Mouse (Mus musculus): ENCODE data around the gene Gm10762.
A peak's percentile ranks its signal among the peaks of the same experiment; 100 is the strongest.
"Not testable (repeated sequence)": the region's sequence is repeated elsewhere in the genome, so short reads cannot be mapped to it uniquely, and the experiment has no call there.

The Gm10762 gene

DNA sequence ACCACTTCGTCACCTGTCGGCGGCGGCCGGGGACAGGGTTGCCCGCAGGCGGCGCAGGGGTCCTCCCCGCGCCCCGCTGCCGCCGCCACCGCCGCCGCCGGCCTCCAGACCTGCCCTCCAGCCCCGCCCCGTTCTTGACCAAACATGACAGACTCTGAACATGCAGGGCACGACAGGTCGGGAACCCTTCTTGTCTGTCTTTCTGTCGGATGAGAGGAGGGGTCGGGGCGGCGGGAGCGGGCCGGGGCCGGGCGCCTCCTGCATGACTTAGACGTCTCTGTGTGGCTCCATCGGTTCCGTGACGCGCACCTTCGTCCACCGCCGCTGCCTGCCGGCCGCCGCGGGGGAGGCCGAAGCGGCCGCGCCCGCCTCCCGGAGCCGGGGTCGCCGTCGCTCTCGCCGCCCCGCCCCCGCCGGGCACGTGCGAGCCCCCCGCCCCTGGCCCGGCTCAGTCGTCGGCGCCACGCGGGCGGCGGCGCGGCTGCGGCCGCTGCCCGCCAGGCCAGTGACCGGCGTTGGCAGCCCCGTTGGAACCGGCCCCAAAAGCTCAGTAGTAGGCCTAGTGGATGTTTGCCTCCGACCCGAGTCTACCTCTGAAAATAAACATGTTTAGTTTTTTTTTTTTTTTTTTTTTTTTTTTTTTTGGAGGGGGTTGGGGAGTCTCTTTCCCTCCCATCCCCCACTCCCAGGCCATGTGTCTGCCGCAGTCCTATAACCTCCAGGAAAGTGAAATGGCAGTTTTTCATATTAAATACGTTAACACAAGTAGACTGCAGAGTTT lies at the start of gene Gm10762:
Gene Gm10762 (minus strand): TSS at position 65 of the 781 bp plus-strand sequence.
- peak within 1 kb of the TSS; percentile 92 for H3K4me3 ChIP-seq (replicated peaks; ENCODE audit: low read length)
- no peak for TF ChIP-seq POU5F1 (IDR thresholded peaks at IDR 0.05; ENCODE audit: borderline replicate concordance, low read length)
- TF ChIP-seq NANOG (IDR thresholded peaks at IDR 0.05; ENCODE audit: borderline replicate concordance, low read length) = no peak
- TF ChIP-seq CTCF (conservative IDR thresholded peaks at IDR 0.05; ENCODE audit: low read length) = no peak
- no peaks in the 10 kb centered on the region for H3K9me3 ChIP-seq (ENCODE audit: low read length)
- H3K27me3 ChIP-seq (ENCODE audit: insufficient read depth, low read length) = no peaks in the 10 kb centered on the region
- H3K4me1 ChIP-seq (replicated peaks; ENCODE audit: low read depth, low read length) = peaks cover 26% of the 10 kb centered on the region
- H3K36me3 ChIP-seq (ENCODE audit: insufficient read depth, low read length) = no peaks in the 10 kb centered on the region

DNA sequence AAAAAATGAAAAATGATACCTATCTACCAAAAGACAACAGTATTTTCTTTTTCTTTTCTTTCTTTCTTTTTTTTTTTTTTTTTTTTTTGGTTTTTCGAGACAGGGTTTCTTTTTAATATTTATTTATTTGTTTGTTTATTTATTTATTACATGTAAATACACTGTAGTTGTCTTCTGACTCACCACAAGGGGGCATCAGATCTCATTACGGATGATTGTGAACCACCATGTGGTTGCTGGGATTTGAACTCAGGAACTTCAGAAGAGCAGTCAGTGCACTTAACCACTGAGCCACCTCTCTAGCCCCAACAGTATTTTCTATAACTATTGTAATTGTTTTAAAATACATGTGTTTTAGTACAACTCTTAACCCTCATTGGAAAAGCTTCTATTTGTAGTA lies 41.3 kb upstream of the Gm10762 start:
- not testable (repeated sequence) for H3K27me3 ChIP-seq (ENCODE audit: insufficient read depth, low read length)

DNA sequence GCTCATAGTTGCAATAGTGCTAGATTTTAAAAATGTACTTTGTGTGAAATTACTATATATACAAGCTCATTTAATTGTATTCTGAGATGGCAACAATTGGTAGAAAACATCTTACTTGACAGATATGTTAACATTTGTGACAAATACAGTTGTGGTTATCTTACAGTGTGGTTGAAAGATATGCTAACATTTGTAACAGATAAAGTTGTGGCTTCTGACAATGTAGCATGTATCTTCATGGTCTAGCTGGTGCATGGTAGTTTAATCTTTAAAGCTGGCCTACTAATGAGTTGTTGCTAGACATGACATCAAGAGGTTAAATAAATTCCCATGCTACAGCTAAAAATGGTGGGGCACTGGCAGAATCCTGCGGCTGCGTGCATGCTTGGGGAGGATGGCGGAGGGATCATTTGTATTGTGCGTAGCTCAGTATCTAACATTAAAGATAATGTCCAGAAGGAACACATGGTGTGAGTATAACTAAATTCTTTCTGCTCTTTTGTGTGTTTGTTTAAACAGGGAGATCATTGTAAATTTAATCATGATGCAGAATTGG lies 38.7 kb upstream of the Gm10762 start:
- no peaks in the 10 kb centered on the region for H3K36me3 ChIP-seq (ENCODE audit: insufficient read depth, low read length)
- TF ChIP-seq POU5F1 (IDR thresholded peaks at IDR 0.05; ENCODE audit: borderline replicate concordance, low read length) (no peak), NANOG (IDR thresholded peaks at IDR 0.05; ENCODE audit: borderline replicate concordance, low read length) (no peak), CTCF (conservative IDR thresholded peaks at IDR 0.05; ENCODE audit: low read length) (no peak)
- H3K4me1 ChIP-seq (replicated peaks; ENCODE audit: low read depth, low read length) = no peaks in the 10 kb centered on the region
- H3K9me3 ChIP-seq (ENCODE audit: low read length) = no peaks in the 10 kb centered on the region
- H3K4me3 ChIP-seq (replicated peaks; ENCODE audit: low read length) = no peak overlapping the region
- no peaks in the 10 kb centered on the region for H3K27me3 ChIP-seq (ENCODE audit: insufficient read depth, low read length)

More for the DNA sequence above, 41.3 kb upstream of the Gm10762 start:
- H3K36me3 ChIP-seq (ENCODE audit: insufficient read depth, low read length); H3K4me3 ChIP-seq (replicated peaks; ENCODE audit: low read length); H3K4me1 ChIP-seq (replicated peaks; ENCODE audit: low read depth, low read length); H3K9me3 ChIP-seq (ENCODE audit: low read length): not testable (repeated sequence)
- TF ChIP-seq CTCF (conservative IDR thresholded peaks at IDR 0.05; ENCODE audit: low read length) = peak; percentile 38

DNA sequence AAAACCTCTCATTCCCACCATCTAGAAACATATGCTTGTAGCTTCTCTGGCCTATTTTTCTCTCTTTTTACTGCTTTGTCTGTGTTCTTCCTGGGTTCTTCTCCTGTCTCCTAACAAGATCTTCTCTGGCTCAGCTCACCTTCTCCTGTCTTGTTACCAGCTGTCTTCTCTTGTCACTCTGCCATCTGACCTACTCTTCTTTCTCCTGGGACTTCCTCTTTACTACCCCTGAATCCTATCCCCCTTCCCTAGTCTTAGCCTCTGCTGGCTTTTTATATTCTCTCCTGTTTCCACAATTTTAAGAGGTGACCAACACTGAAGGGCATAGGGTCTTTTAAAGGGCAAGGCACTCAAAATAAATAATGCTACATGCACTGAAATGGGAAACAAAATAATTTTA lies 37.3 kb upstream of the Gm10762 start:
- TF ChIP-seq POU5F1 (IDR thresholded peaks at IDR 0.05; ENCODE audit: borderline replicate concordance, low read length) (no peak), CTCF (conservative IDR thresholded peaks at IDR 0.05; ENCODE audit: low read length) (no peak), NANOG (IDR thresholded peaks at IDR 0.05; ENCODE audit: borderline replicate concordance, low read length) (no peak)
- Histone ChIP-seq H3K4me3 (replicated peaks; ENCODE audit: low read length) (no peak overlapping the region), H3K9me3 (ENCODE audit: low read length) (no peaks in the 10 kb centered on the region), H3K27me3 (ENCODE audit: insufficient read depth, low read length) (no peaks in the 10 kb centered on the region), H3K36me3 (ENCODE audit: insufficient read depth, low read length) (no peaks in the 10 kb centered on the region), H3K4me1 (replicated peaks; ENCODE audit: low read depth, low read length) (no peaks in the 10 kb centered on the region)

DNA sequence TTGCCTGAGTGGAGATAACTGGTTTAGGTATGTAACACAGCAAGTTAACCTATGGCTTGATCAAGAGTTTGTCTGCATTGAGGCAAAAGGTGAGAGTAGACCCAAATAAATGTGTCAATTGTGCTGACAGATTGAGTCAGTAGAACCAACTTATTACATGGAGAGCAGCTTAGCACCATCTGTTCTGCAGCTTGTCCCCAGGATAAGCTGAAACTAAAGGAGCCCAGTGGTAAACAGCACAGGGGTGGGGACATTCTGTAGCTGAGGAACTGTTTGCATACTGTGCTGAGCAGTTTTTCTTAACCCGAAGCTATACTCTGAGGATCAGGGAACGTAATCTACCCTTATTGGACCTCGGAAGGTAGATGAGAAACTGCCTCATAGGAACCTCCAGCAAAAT lies 17.2 kb upstream of the Gm10762 start:
- Histone ChIP-seq H3K4me3 (replicated peaks; ENCODE audit: low read length) (no peak overlapping the region), H3K27me3 (ENCODE audit: insufficient read depth, low read length) (no peaks in the 10 kb centered on the region), H3K36me3 (ENCODE audit: insufficient read depth, low read length) (no peaks in the 10 kb centered on the region), H3K9me3 (ENCODE audit: low read length) (no peaks in the 10 kb centered on the region), H3K4me1 (replicated peaks; ENCODE audit: low read depth, low read length) (no peaks in the 10 kb centered on the region)
- no peak for TF ChIP-seq CTCF (conservative IDR thresholded peaks at IDR 0.05; ENCODE audit: low read length)
- no peak for TF ChIP-seq NANOG (IDR thresholded peaks at IDR 0.05; ENCODE audit: borderline replicate concordance, low read length)
- no peak for TF ChIP-seq POU5F1 (IDR thresholded peaks at IDR 0.05; ENCODE audit: borderline replicate concordance, low read length)

DNA sequence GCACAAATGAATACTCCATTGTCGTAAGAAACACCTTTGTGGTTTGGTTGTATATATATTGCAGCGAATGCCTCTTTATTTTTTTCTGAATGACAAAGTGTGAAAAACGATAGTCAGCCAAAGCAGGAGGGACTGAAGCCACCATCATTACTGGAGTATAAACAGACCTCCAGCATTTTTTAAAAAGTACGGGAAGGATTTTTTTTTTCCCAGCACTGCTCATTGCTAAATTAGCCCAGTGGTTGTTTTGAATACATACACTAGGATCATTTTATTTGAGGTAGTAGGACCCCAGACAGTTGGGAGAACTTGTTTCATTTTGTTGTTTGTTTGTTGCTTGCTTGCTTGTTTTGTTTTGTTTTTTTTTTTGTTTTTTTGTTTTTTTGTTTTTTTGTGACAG lies 8.0 kb upstream of the Gm10762 start:
- Histone ChIP-seq H3K36me3 (ENCODE audit: insufficient read depth, low read length) (no peaks in the 10 kb centered on the region), H3K4me3 (replicated peaks; ENCODE audit: low read length) (no peak overlapping the region), H3K4me1 (replicated peaks; ENCODE audit: low read depth, low read length) (no peaks in the 10 kb centered on the region), H3K27me3 (ENCODE audit: insufficient read depth, low read length) (no peaks in the 10 kb centered on the region), H3K9me3 (ENCODE audit: low read length) (no peaks in the 10 kb centered on the region)
- TF ChIP-seq CTCF (conservative IDR thresholded peaks at IDR 0.05; ENCODE audit: low read length) (no peak), POU5F1 (IDR thresholded peaks at IDR 0.05; ENCODE audit: borderline replicate concordance, low read length) (no peak), NANOG (IDR thresholded peaks at IDR 0.05; ENCODE audit: borderline replicate concordance, low read length) (no peak)

DNA sequence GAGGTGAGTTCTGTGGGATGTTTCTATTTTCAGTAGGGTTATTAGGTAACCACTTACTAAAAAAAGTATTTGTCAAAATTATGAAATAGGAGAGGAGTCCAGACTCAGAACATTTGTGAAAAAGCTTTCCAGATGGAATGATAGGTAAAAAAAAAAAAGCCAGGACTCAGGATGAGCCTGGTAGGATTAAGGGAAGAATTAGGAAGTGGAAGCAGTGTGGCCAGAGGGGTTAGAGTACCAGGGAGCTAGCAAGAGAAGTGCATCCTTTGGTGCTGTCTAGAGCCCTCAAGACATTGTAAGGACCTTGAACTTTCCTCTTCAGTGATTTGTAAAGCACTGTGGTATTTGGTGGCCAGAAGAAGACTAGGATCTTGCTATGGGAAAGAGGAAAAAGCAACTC lies 4.8 kb upstream of the Gm10762 start:
- Histone ChIP-seq H3K4me1 (replicated peaks; ENCODE audit: low read depth, low read length) (peaks cover 11% of the 10 kb centered on the region; the same call in 1 of the 2 replicates), H3K27me3 (ENCODE audit: insufficient read depth, low read length) (no peaks in the 10 kb centered on the region), H3K36me3 (ENCODE audit: insufficient read depth, low read length) (no peaks in the 10 kb centered on the region), H3K9me3 (ENCODE audit: low read length) (no peaks in the 10 kb centered on the region), H3K4me3 (replicated peaks; ENCODE audit: low read length) (no peak overlapping the region)
- TF ChIP-seq CTCF (conservative IDR thresholded peaks at IDR 0.05; ENCODE audit: low read length) (no peak), POU5F1 (IDR thresholded peaks at IDR 0.05; ENCODE audit: borderline replicate concordance, low read length) (no peak), NANOG (IDR thresholded peaks at IDR 0.05; ENCODE audit: borderline replicate concordance, low read length) (no peak)

DNA sequence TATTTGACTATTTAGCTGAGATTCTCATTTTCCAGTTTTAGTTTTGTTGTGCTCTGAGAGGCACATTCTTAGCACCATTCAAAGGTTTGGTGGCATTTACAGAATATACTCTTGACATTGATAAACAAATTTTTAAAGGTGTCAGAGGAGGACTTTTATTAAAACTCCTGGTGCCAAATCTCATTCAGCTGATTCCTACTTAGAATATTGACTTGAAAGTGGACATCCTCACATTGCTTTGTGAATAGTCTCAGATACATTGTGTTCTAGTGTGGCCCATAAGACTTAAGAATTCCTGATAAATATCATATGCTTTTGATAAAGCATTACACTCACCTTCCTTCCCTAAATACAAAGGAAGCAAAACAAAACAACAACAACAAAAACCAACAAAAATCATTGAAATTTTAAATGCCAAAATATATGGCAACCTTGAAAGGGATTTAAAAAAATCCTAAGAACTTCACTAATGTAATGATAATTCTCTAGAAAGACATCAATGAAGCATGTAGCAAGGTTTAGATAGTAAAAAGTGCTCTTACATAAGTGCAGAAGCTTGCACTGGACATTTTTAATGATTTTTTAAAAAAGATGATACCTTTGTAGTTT lies 1.1 kb upstream of the Gm10762 start:
- Histone ChIP-seq H3K4me1 (replicated peaks; ENCODE audit: low read depth, low read length) (peaks cover 26% of the 10 kb centered on the region), H3K4me3 (replicated peaks; ENCODE audit: low read length) (peak overlapping the region; percentile 92), H3K27me3 (ENCODE audit: insufficient read depth, low read length) (no peaks in the 10 kb centered on the region), H3K36me3 (ENCODE audit: insufficient read depth, low read length) (no peaks in the 10 kb centered on the region), H3K9me3 (ENCODE audit: low read length) (no peaks in the 10 kb centered on the region)
- no peak for TF ChIP-seq POU5F1 (IDR thresholded peaks at IDR 0.05; ENCODE audit: borderline replicate concordance, low read length)
- TF ChIP-seq NANOG (IDR thresholded peaks at IDR 0.05; ENCODE audit: borderline replicate concordance, low read length) = no peak
- no peak for TF ChIP-seq CTCF (conservative IDR thresholded peaks at IDR 0.05; ENCODE audit: low read length)
